Mouse (Mus musculus) hindbrain, embryonic 11.5 days (tissue): ENCODE results near the gene Pip5k1c. TPM values are rescaled to one million over a fixed set of nuclear protein-coding genes. Genes with fewer than 3 reads are reported as not detected.

Experiments used
- ATAC-seq: fragments of 200-750 bp; cut with Nextera tagmentation; 2 replicates; pipeline ENCODE4 v1.8.0; 2017; ENCODE audit warnings: mild to moderate bottlenecking, moderate TSS enrichment, moderate library complexity; ENCODE audit not compliant: low FRiP score
- DNase-seq: peaks from one replicate; pipeline ENCODE4 v3.0.0-alpha.2; 2015; ENCODE audit warnings: low spot score
- H3K27ac ChIP-seq: fragments of 300-500 bp; sonication (generic); 2 replicates; pipeline ENCODE4 v1.5.1; 2014; ENCODE audit warnings: mild to moderate bottlenecking, low read depth, low read length
- H3K27me3 ChIP-seq: fragments of 300-500 bp; sonication (generic); 2 replicates; pipeline ENCODE4 v1.6.1; 2014; ENCODE audit warnings: mild to moderate bottlenecking, low read length, moderate library complexity, mixed read lengths; ENCODE audit not compliant: control insufficient read depth, insufficient read depth
- H3K36me3 ChIP-seq: fragments of 300-500 bp; sonication (generic); 2 replicates; pipeline ENCODE4 v1.6.1; 2014; ENCODE audit warnings: mild to moderate bottlenecking, low read length, moderate library complexity, mixed read lengths; ENCODE audit not compliant: control insufficient read depth, insufficient read depth
- H3K4me1 ChIP-seq: fragments of 300-500 bp; sonication (generic); replicated peaks from 2 replicates; pipeline ENCODE4 v1.6.1; 2014; ENCODE audit warnings: low read length, mixed read lengths; ENCODE audit not compliant: control insufficient read depth, insufficient read depth
- H3K4me2 ChIP-seq: fragments of 300-500 bp; sonication (generic); replicated peaks from 2 replicates; pipeline ENCODE4 v1.6.1; 2014; ENCODE audit warnings: mild to moderate bottlenecking, low read depth, low read length
- H3K4me3 ChIP-seq: fragments of 300-500 bp; sonication (generic); 2 replicates; pipeline ENCODE4 v1.5.1; 2014; ENCODE audit warnings: low read depth, low read length
- H3K9ac ChIP-seq: fragments of 300-500 bp; sonication (generic); 2 replicates; pipeline ENCODE4 v1.6.1; 2014; ENCODE audit warnings: low read depth, low read length
- H3K9me3 ChIP-seq: fragments of 300-500 bp; sonication (generic); 2 replicates; pipeline ENCODE4 v1.6.1; 2016; ENCODE audit warnings: low read length; ENCODE audit not compliant: control insufficient read depth
- WGBS: fragments of 180-500 bp; shearing (Covaris S2); extraction: QIAGEN DNeasy Blood & Tissue Kit; methylation state at CpG from one replicate; pipeline ENCODE4 v1.1.7; 2014; 5-methylcytosine and 5-hydroxymethylcytosine counted together
- polyA plus RNA-seq: library from polyadenylated mRNA; unstranded; fragments of >200 nt; fragmentation: Nextera tagmentation; extraction: Ambion mirVana; gene quantifications from 2 replicates; pipeline ENCODE4 v1.2.1, GENCODE M21; 2014

Gene Pip5k1c
- polyA plus RNA-seq, 1 experiment from 2014 or later, result 47.0 TPM

DNA sequence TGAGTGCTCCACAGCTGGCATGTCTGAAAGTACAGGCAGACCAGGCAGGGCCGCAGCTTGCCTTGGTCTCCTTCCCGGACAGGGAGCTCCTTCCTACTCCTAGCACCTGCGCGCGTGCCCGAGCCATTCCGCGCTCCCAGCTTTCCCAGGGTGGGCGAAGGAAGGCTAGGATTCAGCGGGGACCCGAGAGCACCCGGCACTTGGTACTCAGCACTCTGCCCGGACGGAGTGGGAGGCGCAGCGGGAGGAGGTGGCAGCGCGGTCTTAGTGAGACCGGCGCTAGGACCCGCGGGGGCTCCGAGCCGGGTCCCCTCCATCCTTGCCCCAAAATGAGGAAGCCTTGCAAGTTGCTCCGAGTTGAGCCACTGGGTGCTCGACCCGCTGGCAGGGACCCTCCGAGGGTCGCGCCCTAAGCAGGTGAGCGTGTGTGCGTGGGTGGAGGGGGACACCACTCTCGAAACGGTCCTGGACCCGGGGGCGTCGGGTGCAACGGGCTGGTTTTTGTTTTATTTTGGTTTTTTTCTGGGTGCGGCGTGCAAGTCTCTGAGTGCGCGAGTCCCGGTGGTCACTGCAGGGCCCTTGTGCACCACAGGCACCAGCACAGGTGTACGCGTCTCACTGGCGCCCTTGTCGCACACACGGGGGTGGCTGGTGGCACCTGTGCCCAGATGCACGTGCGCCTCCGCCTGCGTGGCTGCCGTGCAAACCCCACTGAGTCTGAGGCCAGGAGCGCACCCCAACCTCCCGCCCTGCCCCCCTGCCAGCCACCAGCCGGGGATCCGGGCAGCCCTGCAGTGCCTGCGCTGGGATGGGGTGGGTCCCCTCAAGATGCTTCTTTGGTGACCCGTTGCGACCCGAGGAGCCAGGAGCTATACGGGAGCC is 35.4 kb upstream of the Pip5k1c start:
- no peak for ATAC-seq
- H3K9me3 ChIP-seq, result no peaks in the 10 kb centered on the region
- H3K4me3 ChIP-seq, result peak overlapping the region; percentile 37
- no peaks in the 10 kb centered on the region for H3K36me3 ChIP-seq
- H3K27ac ChIP-seq, result no peak overlapping the region
- peaks cover under 1% of the 10 kb centered on the region; the same call in 1 of the 2 replicates for H3K4me1 ChIP-seq
- WGBS, result 2% methylated on average over 61 of the region's 62 CpGs
- peak overlapping the region; percentile 58 for H3K4me2 ChIP-seq
- H3K9ac ChIP-seq, result peak overlapping the region; percentile 4
- peak; percentile 63 for DNase-seq
- H3K27me3 ChIP-seq, result peaks cover 51% of the 10 kb centered on the region

DNA sequence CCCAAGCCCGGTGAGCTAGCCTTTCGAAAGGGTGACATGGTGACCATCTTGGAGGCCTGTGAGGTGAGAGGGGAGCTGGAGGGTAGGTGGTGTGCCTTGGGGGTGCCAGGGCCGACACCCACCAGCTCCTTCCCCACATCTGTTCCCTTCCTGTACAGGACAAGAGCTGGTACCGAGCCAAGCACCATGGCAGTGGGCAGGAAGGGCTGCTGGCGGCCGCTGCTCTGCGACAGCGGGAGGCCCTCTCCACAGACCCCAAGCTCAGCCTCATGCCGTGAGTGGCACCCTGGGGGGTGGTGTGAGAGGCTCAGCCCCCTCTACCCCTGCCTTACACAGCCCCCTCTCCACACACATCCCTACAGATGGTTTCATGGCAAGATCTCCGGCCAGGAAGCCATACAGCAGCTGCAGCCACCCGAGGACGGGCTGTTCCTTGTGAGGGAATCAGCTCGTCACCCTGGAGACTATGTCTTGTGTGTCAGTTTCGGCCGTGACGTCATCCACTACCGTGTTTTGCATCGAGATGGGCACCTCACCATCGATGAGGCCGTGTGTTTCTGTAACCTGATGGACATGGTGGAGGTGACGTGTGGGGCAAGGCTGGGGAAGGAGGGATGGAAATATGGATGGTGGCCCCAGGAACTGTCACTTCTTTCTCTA is 33.4 kb upstream of the Pip5k1c start:
- Histone ChIP-seq H3K27me3 (peaks cover 35% of the 10 kb centered on the region), H3K4me2 (no peak overlapping the region), H3K27ac (no peak overlapping the region), H3K36me3 (no peaks in the 10 kb centered on the region), H3K9me3 (no peaks in the 10 kb centered on the region), H3K4me3 (no peak overlapping the region), H3K9ac (no peak overlapping the region), H3K4me1 (no peaks in the 10 kb centered on the region; the same call in 1 of the 2 replicates)
- DNase-seq, result no peak
- peak; percentile 16; the same call in 1 of the 2 replicates for ATAC-seq
- WGBS, result 36% methylated on average over 21 of the region's 21 CpGs

DNA sequence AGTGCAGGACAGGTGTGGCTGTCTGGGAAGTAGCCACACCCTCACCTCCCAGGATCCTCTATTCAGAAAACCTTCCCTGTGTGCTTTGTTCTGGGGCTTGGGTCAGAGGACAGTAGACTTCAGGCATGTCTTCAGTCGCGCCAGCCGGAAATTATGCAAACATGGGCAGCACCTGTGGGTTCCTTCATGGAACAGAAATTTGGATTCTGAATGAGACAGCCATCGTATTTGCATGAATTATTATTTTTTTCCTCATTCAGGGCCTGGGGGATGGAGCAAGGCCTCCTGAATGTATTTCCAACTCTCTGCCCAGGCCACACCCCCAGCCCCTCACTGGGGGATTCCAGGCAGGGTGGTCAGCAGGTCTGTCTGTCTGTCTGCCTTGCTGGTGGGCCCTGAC is 31.7 kb upstream of the Pip5k1c start:
- no peak overlapping the region for H3K9ac ChIP-seq
- no peak overlapping the region for H3K27ac ChIP-seq
- H3K36me3 ChIP-seq, result 0 out of 2 replicates have a peak, but pooled peaks cover 4% of the 10 kb centered on the region
- no peak overlapping the region for H3K4me2 ChIP-seq
- H3K4me3 ChIP-seq, result no peak overlapping the region
- H3K27me3 ChIP-seq, result peaks cover 31% of the 10 kb centered on the region
- 96% methylated on average over 4 of the region's 4 CpGs for WGBS
- H3K4me1 ChIP-seq, result no peaks in the 10 kb centered on the region; the same call in none of the 2 replicates
- no peak for DNase-seq
- H3K9me3 ChIP-seq, result no peaks in the 10 kb centered on the region
- ATAC-seq, result no peak

DNA sequence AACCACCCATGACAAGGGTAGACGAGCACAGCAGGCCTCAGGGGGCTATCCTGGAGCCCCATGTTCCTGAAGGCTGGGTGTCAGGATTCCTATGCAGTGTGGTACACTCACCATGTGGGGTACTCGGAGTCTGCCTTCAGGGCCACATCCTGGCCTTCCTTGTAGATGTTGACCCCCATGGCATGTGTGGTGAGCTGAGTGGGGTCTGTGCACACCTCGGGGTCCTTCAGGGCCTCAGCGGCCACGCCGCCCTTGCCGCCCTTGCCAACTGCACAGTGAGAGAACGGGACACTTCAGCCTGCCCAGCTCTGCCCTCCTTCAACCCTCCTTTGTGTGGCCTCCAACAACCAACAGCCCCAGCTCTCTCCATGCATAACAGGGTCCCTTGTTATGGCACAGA is 27.2 kb upstream of the Pip5k1c start:
- Histone ChIP-seq H3K27ac (no peak overlapping the region), H3K4me1 (peaks cover 7% of the 10 kb centered on the region), H3K4me3 (no peak overlapping the region), H3K36me3 (0 out of 2 replicates have a peak, but pooled peaks cover 4% of the 10 kb centered on the region), H3K9ac (peak overlapping the region; percentile 24; the same call in 1 of the 2 replicates), H3K9me3 (no peaks in the 10 kb centered on the region), H3K4me2 (peak overlapping the region; percentile 57), H3K27me3 (no peaks in the 10 kb centered on the region)
- WGBS, result 96% methylated on average over 8 of the region's 8 CpGs
- DNase-seq, result no peak
- ATAC-seq, result no peak

DNA sequence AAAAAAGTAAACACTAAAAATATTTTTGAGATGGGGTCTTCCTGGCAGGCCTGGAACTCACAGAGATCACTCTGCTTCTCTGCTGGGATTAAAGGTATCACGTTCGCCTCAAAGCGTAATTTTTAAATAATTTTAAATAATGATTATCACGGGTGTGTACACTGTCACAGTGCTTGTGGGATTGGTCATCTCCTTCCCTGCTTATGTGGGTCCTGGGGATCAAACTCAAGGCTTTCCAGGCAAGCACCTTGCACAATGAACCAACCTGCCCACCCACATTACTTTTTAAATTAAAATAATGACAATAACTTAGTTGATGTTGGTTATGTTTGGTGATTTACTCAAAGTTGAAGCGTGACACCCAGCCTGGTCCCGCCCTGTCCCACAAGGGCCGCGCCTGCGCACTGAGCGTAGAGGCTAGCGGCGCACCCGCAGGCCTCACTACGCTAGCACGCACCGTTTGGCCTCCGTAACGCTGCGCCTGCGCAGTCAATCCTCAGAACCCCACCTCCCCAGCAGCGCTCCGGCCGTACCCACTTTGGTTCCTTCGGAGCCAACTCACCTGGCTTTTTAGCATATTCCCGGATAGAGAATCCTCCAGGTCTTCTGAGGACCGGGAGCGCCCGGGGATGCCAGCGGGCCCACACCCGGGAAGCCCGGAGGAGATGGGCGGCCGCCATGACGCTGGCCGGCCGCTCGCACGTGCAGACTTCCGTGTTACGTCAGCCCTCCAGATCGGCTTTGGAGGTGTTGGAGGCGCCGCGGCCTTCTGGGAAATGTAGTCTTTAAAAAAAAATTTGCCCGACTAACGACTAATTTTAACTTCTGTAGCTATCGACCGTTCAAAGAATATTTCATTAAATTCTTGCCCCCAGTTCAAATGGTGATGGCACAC is 26.3 kb upstream of the Pip5k1c start, which contains the start of the genes Mrpl54 and Apba3:
Mrpl54 (minus strand) TSS at position 724 of the 895 bp plus-strand sequence.
Apba3 (plus strand) TSS at position 750 of the 895 bp plus-strand sequence.
- peak within 1 kb of the TSS; percentile 59; the same call in 1 of the 2 replicates for H3K27ac ChIP-seq
- no peaks in the 10 kb centered on the region for H3K27me3 ChIP-seq

DNA sequence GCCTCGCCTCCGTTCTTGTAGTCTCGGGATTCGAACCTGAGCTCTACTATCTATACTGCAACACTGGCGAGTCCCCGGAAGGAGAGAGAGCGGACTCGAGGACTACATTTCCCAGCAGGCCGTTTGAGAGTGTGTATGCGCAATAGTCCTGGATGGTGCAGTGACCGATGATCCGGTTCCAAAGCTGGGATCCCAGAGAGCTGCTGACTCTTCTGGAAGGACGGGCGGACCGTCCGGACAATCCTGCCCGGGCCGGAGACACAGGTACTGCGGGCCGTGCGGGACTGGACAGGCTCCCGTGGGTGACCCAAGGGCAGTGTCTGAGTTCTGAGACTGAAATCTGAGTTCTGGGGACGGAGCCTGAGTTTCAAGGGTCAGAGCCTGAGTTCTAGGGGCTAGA is 24.7 kb upstream of the Pip5k1c start:
- Histone ChIP-seq H3K4me1 (peaks cover 7% of the 10 kb centered on the region), H3K27me3 (no peaks in the 10 kb centered on the region), H3K9ac (peak overlapping the region; percentile 87), H3K4me2 (peak overlapping the region; percentile 81), H3K4me3 (peak overlapping the region; percentile 67), H3K9me3 (no peaks in the 10 kb centered on the region), H3K36me3 (peaks cover 6% of the 10 kb centered on the region; the same call in 1 of the 2 replicates), H3K27ac (no peak overlapping the region)
- DNase-seq (peak; percentile 89), ATAC-seq (peak; percentile 28; the same call in 1 of the 2 replicates)
- WGBS, result 6% methylated on average over 23 of the region's 23 CpGs

More for the DNA sequence above, 26.3 kb upstream of the Pip5k1c start, which contains the start of the genes Mrpl54 and Apba3:
- peak; percentile 91 for ATAC-seq
- peak; percentile 99 for DNase-seq
- Histone ChIP-seq H3K4me3 (peak within 1 kb of the TSS; percentile 67), H3K4me2 (peak within 1 kb of the TSS; percentile 57), H3K36me3 (peaks cover 4% of the 10 kb centered on the region; the same call in 1 of the 2 replicates), H3K9me3 (no peaks in the 10 kb centered on the region), H3K9ac (peak within 1 kb of the TSS; percentile 77), H3K4me1 (peaks cover 7% of the 10 kb centered on the region)
- WGBS, result under 1% methylated on average over 48 of the region's 48 CpGs

DNA sequence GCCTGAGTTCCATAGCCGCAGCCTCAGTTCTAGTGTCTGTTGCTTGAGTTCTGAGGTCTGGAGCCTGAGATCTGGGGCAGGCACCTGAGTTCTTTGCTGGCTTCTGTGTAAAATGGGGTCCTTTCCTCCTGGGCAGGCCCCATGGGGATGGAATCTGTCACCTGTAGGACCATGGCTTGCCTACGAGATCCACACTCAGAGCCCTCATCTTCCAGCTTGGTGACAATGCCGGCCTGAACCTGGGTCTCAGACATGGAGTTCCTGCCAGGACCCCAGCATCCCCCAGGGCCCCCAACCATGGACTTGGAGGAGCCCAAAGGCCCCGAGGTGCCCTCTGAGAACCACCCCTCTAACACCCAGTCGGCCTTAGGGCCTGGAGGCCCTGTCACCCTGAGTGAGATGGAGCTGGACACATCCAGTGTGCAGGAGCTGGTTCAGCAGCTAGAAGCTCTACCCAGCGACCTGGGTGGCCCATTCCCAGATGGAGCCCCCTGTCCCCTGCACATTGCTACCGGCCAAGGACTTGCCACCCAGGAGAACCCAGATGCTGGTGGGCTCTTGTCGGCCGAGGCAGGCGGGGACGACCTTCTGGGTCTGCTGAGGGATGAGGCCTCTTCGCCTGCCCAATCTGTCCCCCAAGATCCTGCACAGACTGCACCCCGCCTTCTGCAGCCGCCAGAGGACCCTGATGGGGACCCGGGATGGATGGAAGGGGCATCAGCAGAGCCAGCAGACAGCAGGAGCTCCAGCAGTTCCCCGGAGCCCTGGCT is 23.9 kb upstream of the Pip5k1c start:
- peak overlapping the region; percentile 67 for H3K4me3 ChIP-seq
- no peaks in the 10 kb centered on the region for H3K9me3 ChIP-seq
- H3K4me1 ChIP-seq, result peaks cover 7% of the 10 kb centered on the region
- no peaks in the 10 kb centered on the region for H3K27me3 ChIP-seq
- DNase-seq (no peak), ATAC-seq (no peak)
- no peak overlapping the region for H3K27ac ChIP-seq
- H3K4me2 ChIP-seq, result peak overlapping the region; percentile 81
- H3K36me3 ChIP-seq, result peaks cover 6% of the 10 kb centered on the region; the same call in 1 of the 2 replicates
- H3K9ac ChIP-seq, result peak overlapping the region; percentile 87
- 83% methylated on average over 16 of the region's 16 CpGs for whole genome bisulfite sequencing
